Mouse (Mus musculus): Measurements from ENCODE around the gene Haus6. TPM values are rescaled to one million over a fixed set of nuclear protein-coding genes. Genes with fewer than 3 reads are reported as not detected.

The Haus6 gene
- total RNA-seq, 2 experiments from 2014 or later: 10.2 to 12.2 TPM

DNA sequence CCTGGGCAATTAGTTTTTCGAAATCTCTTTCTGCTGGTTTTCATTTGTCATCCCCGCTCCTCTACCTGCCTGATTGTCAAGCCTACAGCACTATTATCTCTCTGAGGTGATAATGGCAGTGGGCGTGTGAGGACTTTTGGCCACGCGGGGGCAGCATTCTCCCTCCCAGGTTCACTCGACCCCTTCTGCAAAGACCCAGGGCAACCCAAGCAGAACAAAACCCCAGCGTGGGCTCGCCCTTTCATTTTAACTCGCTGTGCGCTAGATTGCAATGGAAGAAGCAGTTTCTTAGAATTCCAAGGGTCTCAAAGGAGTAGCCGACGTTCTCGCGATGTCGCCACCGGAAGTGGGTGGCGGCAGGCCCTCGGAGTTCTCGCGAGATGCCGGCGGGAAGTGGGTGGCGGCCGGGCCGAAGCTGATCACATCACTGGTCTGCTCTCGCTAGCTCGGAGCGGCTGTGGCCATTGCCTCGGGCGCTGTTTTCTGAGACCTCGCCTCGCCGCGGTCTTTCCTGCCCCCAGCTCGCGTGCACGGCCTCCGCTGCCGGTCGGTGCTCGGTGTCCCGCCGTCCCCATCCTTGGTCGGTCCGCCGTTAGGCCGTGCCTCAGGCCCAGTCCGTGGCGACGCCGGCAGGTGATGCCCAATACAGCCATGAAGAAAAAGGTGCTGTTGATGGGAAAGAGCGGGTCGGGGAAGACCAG, 36.4 kb downstream of the Haus6 start, which contains the start of gene Rraga:
Gene Rraga, plus strand, starts transcription at position 386 of the 701 bp plus-strand sequence.
- peak; percentile 97 for DNase-seq

DNA sequence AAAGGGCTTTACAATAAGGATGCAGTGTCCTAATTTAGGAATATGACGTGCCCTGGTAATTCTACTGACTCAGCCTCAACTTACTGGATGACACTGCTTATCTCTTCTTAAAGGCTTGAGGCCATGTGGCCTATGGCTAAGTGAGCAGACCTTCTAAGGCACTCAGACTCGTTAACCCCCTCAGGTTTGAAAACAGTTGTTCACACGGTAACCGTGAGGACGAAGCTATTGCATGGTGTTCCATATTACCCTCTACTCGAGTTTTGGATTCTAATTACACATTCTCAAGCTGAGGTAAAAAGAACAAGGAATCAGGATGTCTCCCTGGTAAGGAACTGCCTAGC, 36.9 kb downstream of the Haus6 start:
- DNase-seq: no peak

DNA sequence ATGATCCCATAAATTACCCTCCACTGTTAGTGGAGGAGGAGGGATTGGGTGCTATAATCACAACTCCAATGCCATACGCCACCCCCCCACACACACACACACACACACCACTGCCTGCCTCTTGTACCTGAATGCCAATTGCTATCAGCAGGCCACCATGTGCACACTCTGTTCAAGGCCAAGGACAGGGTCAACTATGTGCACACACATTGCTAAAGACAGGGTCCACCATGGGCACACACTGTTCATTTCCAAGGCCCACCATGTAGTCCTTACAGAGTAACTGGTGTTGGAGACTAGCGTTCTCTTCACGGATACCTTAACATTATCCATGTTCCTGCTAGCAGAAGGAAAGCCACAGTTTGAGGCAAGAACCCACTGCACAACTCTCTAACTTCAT, 50.8 kb downstream of the Haus6 start:
- DNase-seq: peak in 1 of 2 experiments; percentile 12

DNA sequence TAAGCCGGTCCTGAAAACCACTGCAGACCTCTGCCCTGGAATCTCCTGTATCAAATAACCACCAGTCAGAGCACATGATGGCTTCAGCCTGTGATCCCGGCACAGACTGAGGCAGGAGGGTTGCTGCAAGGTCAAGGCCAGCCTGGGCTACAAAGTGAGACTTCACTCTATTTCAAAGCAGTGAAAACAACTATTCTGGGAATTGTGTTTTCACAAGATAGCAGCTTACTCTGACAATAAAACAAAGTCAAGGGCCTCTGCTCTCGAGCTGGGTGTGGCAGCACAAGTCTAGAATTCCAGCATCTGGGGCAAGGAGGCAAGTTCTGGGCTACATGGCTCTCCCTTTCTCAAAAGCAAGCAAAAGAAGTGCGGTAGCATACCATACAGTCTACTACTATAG, 52.8 kb downstream of the Haus6 start:
- no peak for DNase-seq

DNA sequence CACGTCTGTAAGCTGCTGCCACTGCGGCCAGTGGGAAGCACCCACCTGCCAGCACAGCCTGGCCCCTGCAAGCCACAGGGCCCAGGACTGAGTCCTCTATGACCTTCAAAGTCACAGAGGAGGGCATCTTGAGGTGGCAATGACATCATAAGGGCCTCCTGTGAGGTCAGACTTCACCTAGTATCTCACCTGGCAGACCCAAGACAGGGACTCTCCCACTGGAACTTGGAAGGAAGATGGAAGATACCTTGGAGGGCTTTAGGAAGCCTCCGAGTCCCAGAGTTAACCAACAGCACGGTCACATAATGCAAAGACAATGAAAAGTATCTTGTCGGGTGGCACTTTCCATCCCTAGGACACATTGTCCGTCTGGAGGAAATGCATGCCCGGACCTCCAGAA, 53.6 kb downstream of the Haus6 start, which contains the start of gene Saxo1:
Gene Saxo1, minus strand, starts transcription at position 101 of the 400 bp plus-strand sequence.
- no peak for DNase-seq

DNA sequence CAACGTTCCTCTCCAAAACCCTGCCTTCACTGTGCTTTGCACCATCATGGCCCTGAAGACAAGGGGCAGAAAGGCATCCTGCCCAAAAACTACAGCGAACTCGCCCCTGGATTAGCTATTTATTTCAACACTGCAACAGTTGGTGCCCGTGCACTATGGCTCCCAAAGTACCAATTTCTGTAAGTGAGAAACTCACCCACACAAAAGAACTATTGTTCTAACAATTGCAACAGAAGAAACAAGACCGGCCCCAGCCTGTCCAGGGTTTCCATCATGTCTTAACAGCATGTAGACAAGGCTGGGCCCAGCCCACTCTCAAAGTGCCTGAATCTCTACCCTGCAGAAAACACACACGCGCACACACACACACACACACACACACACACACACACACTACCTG, 54.5 kb downstream of the Haus6 start:
- DNase-seq: no peak

DNA sequence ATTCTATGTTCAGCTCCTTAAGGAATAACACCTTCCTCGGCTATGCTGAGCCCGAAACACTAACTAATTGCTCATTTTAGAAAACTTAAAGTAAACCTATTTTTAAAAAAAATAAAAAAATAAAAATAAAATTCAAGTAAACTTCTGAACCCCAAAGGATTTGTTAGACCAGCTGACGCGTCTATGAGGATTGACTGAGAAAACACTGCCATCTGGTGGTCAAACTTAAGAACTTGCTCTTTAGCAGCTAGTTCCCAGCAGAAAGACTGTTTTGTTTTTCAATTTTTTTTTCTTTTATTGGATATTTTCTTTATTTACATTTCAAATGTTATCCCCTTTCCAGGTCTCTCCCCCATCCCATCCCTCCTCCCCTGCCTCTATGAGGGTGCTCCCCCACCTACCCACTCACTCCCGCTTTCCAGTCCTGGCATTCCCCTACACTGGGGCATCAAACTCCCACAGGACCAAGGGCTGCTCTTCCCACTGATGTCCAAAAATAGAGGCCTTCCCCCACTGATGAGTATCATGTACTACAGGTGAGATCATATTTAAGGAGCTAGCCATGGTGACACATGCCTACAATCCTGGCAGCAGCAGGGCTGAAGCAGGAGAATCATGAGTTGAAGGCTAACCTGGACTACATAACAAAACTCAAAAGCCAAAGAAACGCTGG, 56.7 kb downstream of the Haus6 start:
- peak in 1 of 2 experiments; percentile 35 for DNase-seq

DNA sequence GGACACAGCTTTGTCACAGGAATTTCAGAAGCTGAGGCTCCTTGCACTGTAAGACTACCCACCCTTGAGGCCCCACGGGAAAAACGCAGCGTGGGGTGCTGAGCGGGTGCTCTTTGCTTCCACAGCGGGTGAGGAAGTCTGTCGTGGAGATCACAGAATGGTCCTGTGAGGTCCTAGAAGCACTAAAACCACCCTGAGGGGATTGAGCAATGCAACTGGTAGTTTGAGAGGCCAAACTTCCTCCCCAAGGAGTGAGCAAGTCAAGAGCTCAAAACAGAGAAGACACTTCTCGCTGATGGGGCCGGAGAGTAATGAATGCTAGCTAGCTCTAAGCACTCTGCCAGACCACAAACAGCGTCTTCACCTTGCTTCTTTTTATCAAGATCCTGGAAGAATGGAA, 63.5 kb downstream of the Haus6 start:
- DNase-seq: no peak

DNA sequence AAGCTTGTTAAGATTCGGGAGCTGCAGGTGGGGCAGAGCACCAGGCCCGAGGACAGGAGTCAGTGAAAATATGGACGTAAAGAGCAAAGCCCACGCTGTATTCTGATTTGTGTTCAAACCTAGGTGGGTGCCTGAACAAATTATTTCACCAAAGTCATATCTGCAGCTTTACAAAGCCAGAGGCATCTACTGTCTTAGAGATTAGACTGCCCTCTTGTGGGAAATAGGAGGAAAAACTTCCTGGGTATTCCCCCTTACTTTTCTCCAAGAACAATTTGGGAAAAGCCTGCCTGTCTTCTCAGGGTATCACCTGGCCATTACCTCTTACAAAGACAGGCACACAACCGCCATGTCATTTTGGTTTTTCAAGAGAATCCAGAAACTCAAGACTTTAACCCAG, 66.2 kb downstream of the Haus6 start:
- DNase-seq: no peak

DNA sequence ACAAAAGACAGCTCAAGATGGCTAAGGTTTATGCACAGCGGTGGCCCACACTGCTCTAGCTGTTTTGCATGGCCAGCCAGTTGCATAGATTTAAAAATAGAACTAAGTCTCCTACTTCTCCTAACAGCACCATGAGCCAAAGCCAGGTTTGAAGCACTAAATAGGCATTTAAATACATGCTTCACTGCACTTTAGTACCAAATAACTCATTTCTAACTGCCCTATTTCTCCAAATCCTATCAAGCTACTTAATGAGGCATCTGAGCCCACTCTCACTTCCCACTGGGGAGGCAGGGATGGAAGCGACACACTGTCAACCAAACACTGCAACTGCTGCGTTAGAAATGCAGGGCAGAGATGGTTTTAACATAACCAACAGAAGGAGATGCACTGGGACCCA, 67.9 kb downstream of the Haus6 start:
- no peak for DNase-seq

DNA sequence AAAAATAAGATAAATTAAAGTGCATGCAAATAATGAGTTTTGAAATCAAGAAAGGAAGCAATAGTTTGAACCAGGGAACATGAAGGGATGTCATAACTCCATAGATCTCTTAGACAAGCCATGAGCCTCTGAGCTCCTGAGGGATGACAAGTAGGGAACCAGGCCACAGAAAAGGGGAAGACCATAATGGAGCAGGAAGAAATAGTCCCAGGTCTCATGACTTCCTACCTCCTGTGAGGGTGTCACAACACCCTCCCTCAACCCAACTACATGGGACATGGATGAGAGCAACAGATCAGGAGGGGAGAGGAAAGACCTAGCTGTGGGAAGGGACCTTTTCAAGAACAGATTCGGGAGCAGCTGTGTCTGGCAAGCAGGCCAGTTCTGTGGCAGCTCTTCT, 70.3 kb downstream of the Haus6 start:
- no peak for DNase-seq

DNA sequence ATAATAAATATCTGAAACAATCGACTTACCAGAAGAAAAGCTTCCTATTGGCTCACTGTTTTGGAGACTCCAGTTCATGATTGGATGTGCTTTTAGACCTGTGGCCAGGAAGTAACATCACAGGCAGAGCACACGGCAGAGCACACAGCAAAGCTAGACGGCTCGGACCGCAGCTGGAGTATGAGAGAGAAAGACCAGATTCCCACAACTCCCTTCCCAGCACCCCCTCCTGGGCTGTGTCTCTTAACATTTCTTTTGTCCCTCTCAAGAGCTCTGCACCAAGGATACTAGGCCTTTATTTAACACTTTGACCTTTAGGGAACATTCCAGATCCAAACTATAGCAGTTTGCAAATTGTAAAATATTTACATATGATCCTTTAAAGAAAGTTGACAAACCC, 72.9 kb downstream of the Haus6 start:
- no peak for DNase-seq

DNA sequence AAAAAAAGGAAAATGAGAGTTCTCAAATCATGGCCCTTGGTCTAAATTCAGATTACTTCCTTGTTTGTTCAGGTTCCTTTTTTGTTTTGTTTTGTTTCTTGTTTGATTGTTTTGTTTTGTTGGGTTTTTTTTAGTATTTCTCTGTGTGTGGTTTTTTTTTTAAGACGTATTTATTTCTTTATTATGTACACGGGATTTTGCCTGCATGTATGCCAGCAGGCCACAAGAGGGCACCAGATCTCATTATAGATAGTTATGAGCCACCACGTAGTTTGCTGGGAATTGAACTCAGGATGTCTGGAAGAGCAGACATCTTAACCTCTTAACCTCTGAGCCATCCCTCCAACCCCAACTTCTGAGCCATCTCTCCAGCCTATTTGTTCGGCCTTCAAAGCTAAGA, 73.9 kb downstream of the Haus6 start:
- DNase-seq: peak; percentile 42 to 54

DNA sequence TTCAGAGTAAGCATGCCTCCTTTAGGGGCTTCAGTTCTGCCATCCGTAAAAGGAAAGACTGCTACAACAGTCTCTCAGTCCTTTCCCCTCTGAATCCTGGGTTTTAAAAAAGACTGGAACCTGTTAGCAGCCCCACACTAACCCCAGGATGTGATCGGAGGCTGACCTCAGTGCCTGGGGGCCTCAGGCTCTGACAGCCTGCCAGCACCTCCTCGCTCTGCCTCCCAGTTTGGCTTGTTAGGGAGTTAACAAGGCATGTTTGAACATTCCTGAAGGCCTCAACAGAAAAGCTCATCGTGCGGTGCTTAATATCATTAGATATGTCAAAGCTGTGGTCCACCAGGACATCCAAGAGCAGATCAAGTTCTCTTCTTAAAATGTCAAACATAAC, 77.8 kb downstream of the Haus6 start:
- DNase-seq: no peak

DNA sequence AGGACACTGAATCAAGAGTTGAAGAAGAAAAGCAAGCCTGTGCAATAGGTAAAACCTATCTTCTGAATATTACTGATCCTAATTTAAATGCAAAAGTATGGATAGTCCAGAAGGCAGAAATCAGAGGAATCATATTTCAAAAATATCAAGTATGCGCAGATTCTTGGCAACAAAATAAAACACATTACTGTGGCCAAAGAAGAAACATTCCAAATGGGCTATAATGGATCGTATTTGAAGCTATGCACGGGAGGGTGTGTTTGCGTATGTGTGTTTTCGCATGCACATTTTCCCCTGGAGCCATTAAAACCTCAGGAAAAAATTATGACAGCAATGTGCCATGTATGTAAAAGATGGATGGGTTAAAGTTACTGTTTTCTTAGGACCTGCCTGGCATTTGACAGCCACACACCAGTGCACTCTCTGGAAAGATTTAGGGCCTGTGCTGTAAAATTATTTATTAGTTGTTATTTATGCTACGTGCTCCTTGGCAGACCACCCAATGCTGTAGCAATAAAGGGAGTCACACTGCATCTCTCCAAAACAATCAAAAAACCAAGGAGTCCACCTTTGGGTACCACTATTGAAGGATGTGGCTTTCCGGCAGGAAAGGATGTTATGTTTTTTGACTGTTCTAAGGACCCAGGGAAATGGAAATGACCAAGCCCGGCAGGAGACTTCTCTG, 78.3 kb downstream of the Haus6 start:
- no peak for DNase-seq

DNA sequence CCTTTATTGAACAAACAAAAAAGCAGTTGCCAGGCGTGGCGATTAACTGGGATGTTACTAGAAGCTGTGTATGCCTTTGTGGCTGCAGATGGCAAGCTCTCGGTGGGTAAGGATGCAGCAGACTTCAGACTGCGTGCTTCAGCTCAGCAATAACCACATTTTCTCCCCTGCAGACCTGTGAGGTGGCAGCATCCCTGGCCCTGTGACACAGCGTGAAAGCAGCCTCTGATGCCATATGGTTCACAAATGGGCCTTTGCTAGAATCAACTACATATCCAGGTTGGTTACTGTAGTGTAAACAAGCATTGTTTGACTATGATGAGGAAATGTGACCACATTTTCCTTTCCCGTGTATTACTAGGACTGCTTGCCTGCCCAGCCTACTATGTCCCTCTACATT, 82.7 kb downstream of the Haus6 start:
- DNase-seq: no peak

Other genes with a start within 250 kb of the Haus6 start
- gene Saxo1, start 53.7 kb downstream of the Haus6 start, total RNA-seq (2021): not detected
- 100 to 1,000 TPM; 110 to 118 TPM for gene Rraga, start 36.4 kb downstream of the Haus6 start, total RNA-seq (2021)
- 100 to 1,000 TPM; 347 to 417 TPM for gene Plin2, start 58.0 kb upstream of the Haus6 start, total RNA-seq (2021)
- gene Dennd4c, start 136.5 kb upstream of the Haus6 start, total RNA-seq (2021): 10 to 100 TPM; 48.2 to 55.4 TPM
- 100 to 1,000 TPM; 893 to 924 TPM for gene Rps6, start 245.4 kb upstream of the Haus6 start, total RNA-seq (2021)

Measured in adrenal gland, postnatal 36 days (tissue).